Mouse (Mus musculus) large intestine, adult 2 months (tissue): ENCODE data around the gene Gm42906. TPM values are rescaled to one million over a fixed set of nuclear protein-coding genes. Genes with fewer than 3 reads are reported as not detected.

Experiments
- DNase-seq: peaks from one replicate; pipeline ENCODE4 v3.0.0-alpha.2; 2012; ENCODE audit warnings: low read depth, low spot score
- WGBS: fragments of 180-500 bp; shearing (Covaris S2); methylation state at CpG from one replicate; pipeline ENCODE4 v1.1.7; 2018; 5-methylcytosine and 5-hydroxymethylcytosine counted together
- polyA plus RNA-seq: library from polyadenylated mRNA; depleted of rRNA; stranded (reverse); fragments of >200 nt; gene quantifications from 2 replicates; pipeline ENCODE4 v1.2.3, GENCODE M21; 2012; rRNA removed

Gene Gm42906
- polyA plus RNA-seq, 1 experiment: not detected

DNA sequence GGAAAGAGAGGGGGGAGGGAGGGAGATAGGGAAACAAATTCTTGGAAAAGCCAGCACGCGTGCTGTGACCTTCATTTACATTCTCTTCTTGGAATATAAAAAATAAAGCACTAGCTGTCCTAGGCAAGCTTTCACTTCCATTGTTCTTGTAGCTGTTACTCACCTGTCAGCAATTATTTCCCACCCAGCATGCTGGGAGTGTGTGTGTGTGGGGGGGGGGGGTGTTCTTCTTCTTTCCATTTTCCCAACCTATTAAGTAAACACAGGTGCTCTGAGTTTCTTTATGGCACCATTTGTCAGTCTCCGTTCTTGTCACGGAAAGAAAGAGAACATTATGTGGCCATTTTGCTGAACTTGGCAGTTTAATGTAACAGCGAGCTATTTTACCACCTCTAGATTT, 409.0 kb downstream of the Gm42906 start:
- WGBS: 15% methylated on average over 5 of the region's 5 CpGs
- no peak for DNase-seq

GRCm38 (mm10) chr5:151018450-151018849, 409.5 kb downstream of the Gm42906 start:
- DNase-seq: no peak

More at GRCm38 (mm10) chr5:151018450-151018849, 409.5 kb downstream of the Gm42906 start:
- 40% methylated on average over 5 of the region's 5 CpGs for WGBS

Other genes with a start within 250 kb of the Gm42906 start
- gene Stard13, start 194.3 kb downstream of the Gm42906 start, polyA plus RNA-seq: 5.0 and 7.5 TPM in 2 replicates
- not detected in 2 replicates for gene Vmn2r18, start 177.9 kb upstream of the Gm42906 start, polyA plus RNA-seq
- 18.7 and 18.8 TPM in 2 replicates for gene Rfc3, start 223.1 kb upstream of the Gm42906 start, polyA plus RNA-seq